Mouse (Mus musculus) heart, embryonic 14.5 days (tissue): ENCODE data around the gene Gpr3. TPM values are rescaled to one million over a fixed set of nuclear protein-coding genes. Genes with fewer than 3 reads are reported as not detected.

ENCODE experiments used
- ATAC-seq: fragments of 200-750 bp; cut with Nextera tagmentation; 2 replicates; pipeline ENCODE4 v1.8.0; 2017; ENCODE audit warnings: low read depth, moderate TSS enrichment; ENCODE audit not compliant: insufficient number of reproducible peaks, insufficient read depth, low FRiP score
- H3K27ac ChIP-seq, 2 experiments: fragments of 200-500 bp in 1 of 2; fragments of 300-500 bp in 1 of 2; sonication (generic) in 1 of 2; replicated peaks in 1 of 2; 2 replicates each; pipeline ENCODE4 v1.5.1; 2012 to 2014; ENCODE audit warnings: low read depth in 2 of 2, low read length in 2 of 2, control low read depth in 1 of 2, mild to moderate bottlenecking in 1 of 2, mixed read lengths in 1 of 2; ENCODE audit not compliant: control insufficient read depth in 1 of 2, insufficient read depth in 1 of 2
- H3K27me3 ChIP-seq: fragments of 300-500 bp; sonication (generic); 2 replicates; pipeline ENCODE4 v1.6.1; 2014; ENCODE audit warnings: mild to moderate bottlenecking, low read length, control low read depth; ENCODE audit not compliant: control insufficient read depth, insufficient read depth
- H3K36me3 ChIP-seq: fragments of 300-500 bp; sonication (generic); 2 replicates; pipeline ENCODE4 v1.6.1; 2014; ENCODE audit warnings: mild to moderate bottlenecking, control low read depth, low read length, mixed read lengths; ENCODE audit not compliant: control insufficient read depth, insufficient read depth
- H3K4me1 ChIP-seq, 2 experiments: fragments of 200-500 bp in 1 of 2; fragments of 300-500 bp in 1 of 2; sonication (generic) in 1 of 2; 2 replicates each; pipeline ENCODE4 v1.6.1; 2012 to 2014; ENCODE audit warnings: low read length in 2 of 2, control low read depth in 1 of 2, mixed read lengths in 1 of 2; ENCODE audit not compliant: control insufficient read depth in 2 of 2, insufficient read depth in 2 of 2
- H3K4me2 ChIP-seq: fragments of 300-500 bp; sonication (generic); 2 replicates; pipeline ENCODE4 v1.6.1; 2014; ENCODE audit warnings: mild to moderate bottlenecking, low read length
- H3K4me3 ChIP-seq, 2 experiments: fragments of 200-500 bp in 1 of 2; fragments of 300-500 bp in 1 of 2; sonication (generic) in 1 of 2; 2 replicates each; pipeline ENCODE4 v1.5.1; 2012 to 2014; ENCODE audit warnings: low read length in 2 of 2, mild to moderate bottlenecking in 2 of 2, control low read depth in 1 of 2, low read depth in 1 of 2, moderate library complexity in 1 of 2; ENCODE audit not compliant: control insufficient read depth in 1 of 2, insufficient read depth in 1 of 2
- H3K9ac ChIP-seq: fragments of 300-500 bp; sonication (generic); 2 replicates; pipeline ENCODE4 v1.6.1; 2014; ENCODE audit warnings: mild to moderate bottlenecking, low read length
- H3K9me3 ChIP-seq: fragments of 300-500 bp; sonication (generic); 2 replicates; pipeline ENCODE4 v1.6.1; 2016; ENCODE audit warnings: low read length, control low read depth; ENCODE audit not compliant: control insufficient read depth
- WGBS: fragments of 180-500 bp; shearing (Covaris S2); extraction: QIAGEN DNeasy Blood & Tissue Kit; methylation state at CpG from one replicate; pipeline ENCODE4 v1.1.7; 2014; 5-methylcytosine and 5-hydroxymethylcytosine counted together
- polyA plus RNA-seq: library from polyadenylated mRNA; unstranded; fragments of >200 nt; fragmentation: Nextera tagmentation; extraction: Ambion mirVana; gene quantifications from 2 replicates; pipeline ENCODE4 v1.2.1, GENCODE M21; 2014

The Gpr3 gene
- polyA plus RNA-seq, 1 experiment from 2014 or later: 0.58 TPM

DNA sequence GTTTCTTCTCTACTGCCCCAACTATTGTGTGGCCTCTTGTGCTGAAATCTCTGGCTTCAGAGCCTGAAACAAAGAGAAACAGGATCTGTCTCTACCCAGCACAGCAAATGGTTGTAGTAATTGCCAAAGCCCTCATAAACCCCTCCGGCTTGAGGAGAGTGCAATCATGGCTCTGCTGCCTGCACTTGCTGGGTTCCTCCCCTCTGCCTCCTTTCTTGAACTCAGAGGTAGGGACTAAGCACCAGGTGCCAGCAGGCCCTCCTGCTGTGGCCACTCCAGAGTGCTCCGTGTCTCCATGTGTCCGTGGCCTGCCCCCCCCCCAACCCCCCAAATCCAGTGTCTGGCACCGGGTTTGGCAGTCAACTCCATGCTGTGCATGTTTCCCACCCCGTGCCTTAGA, 15.0 kb downstream of the Gpr3 start:
- Histone ChIP-seq H3K27me3 (no peaks in the 10 kb centered on the region), H3K27ac (peak overlapping the region; percentile 76 to 90; a peak in 3 of 4 replicates), H3K4me1 (peaks cover 50 to 55% of the 10 kb centered on the region in 2 experiments), H3K4me3 (no peak overlapping the region), H3K9me3 (no peaks in the 10 kb centered on the region), H3K4me2 (no peak overlapping the region), H3K36me3 (peaks cover 54% of the 10 kb centered on the region), H3K9ac (peak overlapping the region; percentile 35)
- 24% methylated on average over 5 of the region's 5 CpGs for WGBS
- no peak for ATAC-seq

- no peak overlapping the region for H3K4me2 ChIP-seq
- WGBS: 47% methylated on average over 7 of the region's 7 CpGs
These were observed 15.5 kb downstream of the Gpr3 start for GRCm38 (mm10) chr4:133196852-133197251.

GRCm38 (mm10) chr4:133196136-133196535, 16.2 kb downstream of the Gpr3 start:
- Histone ChIP-seq H3K4me2 (no peak overlapping the region), H3K27ac (no peak overlapping the region), H3K4me1 (peaks cover 43 to 51% of the 10 kb centered on the region in 2 experiments), H3K4me3 (no peak overlapping the region), H3K27me3 (no peaks in the 10 kb centered on the region), H3K9me3 (no peaks in the 10 kb centered on the region), H3K9ac (no peak overlapping the region), H3K36me3 (peaks cover 66% of the 10 kb centered on the region)
- WGBS: 71% methylated on average over 2 of the region's 2 CpGs
- ATAC-seq: no peak

More at GRCm38 (mm10) chr4:133196852-133197251, 15.5 kb downstream of the Gpr3 start:
- Histone ChIP-seq H3K36me3 (peaks cover 59% of the 10 kb centered on the region), H3K9ac (peak overlapping the region; percentile 35; the same call in 1 of the 2 replicates), H3K4me1 (peaks cover 49 to 55% of the 10 kb centered on the region in 2 experiments), H3K27me3 (no peaks in the 10 kb centered on the region), H3K27ac (peak overlapping the region; percentile 76 to 90; a peak in 3 of 4 replicates), H3K9me3 (no peaks in the 10 kb centered on the region), H3K4me3 (no peak overlapping the region)
- no peak for ATAC-seq

DNA sequence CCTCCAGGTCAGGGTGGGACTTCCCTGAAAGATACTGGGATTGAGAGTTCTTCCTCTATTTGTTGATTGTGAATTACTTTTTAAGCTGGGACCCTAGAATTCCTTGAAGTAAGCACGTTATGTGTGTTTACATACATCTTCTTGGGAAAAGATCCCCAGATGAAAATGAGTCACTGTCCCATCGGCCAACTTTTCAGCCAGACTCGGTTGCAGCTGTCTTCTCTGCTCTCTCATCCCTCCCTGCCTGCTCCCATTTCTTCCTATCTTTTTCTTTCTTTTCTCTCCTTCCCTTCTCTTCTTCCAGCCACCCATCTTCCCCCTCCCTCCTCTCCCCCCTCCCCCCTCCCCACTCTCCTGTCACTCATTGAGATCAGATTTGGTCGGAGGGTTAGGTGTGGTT, 17.3 kb downstream of the Gpr3 start:
- Histone ChIP-seq H3K4me2 (no peak overlapping the region), H3K27ac (no peak overlapping the region), H3K27me3 (no peaks in the 10 kb centered on the region), H3K9ac (no peak overlapping the region), H3K4me1 (peaks cover 32 to 40% of the 10 kb centered on the region in 2 experiments), H3K9me3 (no peaks in the 10 kb centered on the region), H3K4me3 (no peak overlapping the region), H3K36me3 (peaks cover 77% of the 10 kb centered on the region)
- WGBS: 60% methylated on average over 4 of the region's 4 CpGs
- ATAC-seq: no peak

- H3K9me3 ChIP-seq: no peaks in the 10 kb centered on the region
- H3K27me3 ChIP-seq: no peaks in the 10 kb centered on the region
- no peak overlapping the region for H3K4me2 ChIP-seq
- ATAC-seq: no peak
- WGBS: 77% methylated on average over 11 of the region's 11 CpGs
- no peak overlapping the region for H3K9ac ChIP-seq
- peaks cover 82% of the 10 kb centered on the region for H3K36me3 ChIP-seq
- H3K4me3 ChIP-seq: no peak overlapping the region
- H3K4me1 ChIP-seq: peaks cover 28 to 34% of the 10 kb centered on the region in 2 experiments
- H3K27ac ChIP-seq: no peak overlapping the region
These were observed 17.9 kb downstream of the Gpr3 start for GRCm38 (mm10) chr4:133194482-133194881.

- Histone ChIP-seq H3K9ac (no peak overlapping the region), H3K36me3 (peaks cover 91% of the 10 kb centered on the region), H3K9me3 (no peaks in the 10 kb centered on the region), H3K4me3 (no peak overlapping the region), H3K27me3 (no peaks in the 10 kb centered on the region), H3K27ac (no peak overlapping the region), H3K4me2 (no peak overlapping the region), H3K4me1 (peaks cover 15 to 18% of the 10 kb centered on the region in 2 experiments)
- ATAC-seq: no peak
- WGBS: 70% methylated on average over 10 of the region's 10 CpGs
These were observed 22.9 kb downstream of the Gpr3 start for GRCm38 (mm10) chr4:133189396-133189795.

- H3K36me3 ChIP-seq: peaks cover 70% of the 10 kb centered on the region
- 95% methylated on average over 5 of the region's 5 CpGs for WGBS
- ATAC-seq: no peak
These were observed 25.5 kb downstream of the Gpr3 start for GRCm38 (mm10) chr4:133186856-133187255.

GRCm38 (mm10) chr4:133185893-133186292, 26.4 kb downstream of the Gpr3 start:
- 67% methylated on average over 8 of the region's 8 CpGs for WGBS
- Histone ChIP-seq H3K9me3 (no peaks in the 10 kb centered on the region), H3K27ac (peak overlapping the region; percentile 71 to 78), H3K4me3 (no peak overlapping the region), H3K9ac (peak overlapping the region; percentile 2; the same call in 1 of the 2 replicates), H3K27me3 (no peaks in the 10 kb centered on the region), H3K4me1 (peaks cover 25 to 40% of the 10 kb centered on the region in 2 experiments), H3K4me2 (0 out of 2 replicates have a peak overlapping the region, but pooled peaks have one; percentile 1), H3K36me3 (peaks cover 67% of the 10 kb centered on the region)
- ATAC-seq: no peak

More at GRCm38 (mm10) chr4:133186856-133187255, 25.5 kb downstream of the Gpr3 start:
- Histone ChIP-seq H3K4me2 (no peak overlapping the region), H3K9me3 (no peaks in the 10 kb centered on the region), H3K9ac (no peak overlapping the region), H3K4me1 (peaks cover 25 to 40% of the 10 kb centered on the region in 2 experiments), H3K4me3 (no peak overlapping the region), H3K27me3 (no peaks in the 10 kb centered on the region), H3K27ac (no peak overlapping the region)
